Mouse (Mus musculus) kidney, adult 11 months (tissue): ENCODE results near the gene Kbtbd13.
"Not testable (repeated sequence)": the region's sequence is repeated elsewhere in the genome, so short reads cannot be mapped to it uniquely, and the experiment has no call there.

Source experiments
- DNase-seq: peaks from one replicate; pipeline ENCODE4 v3.0.0; 2022

Kbtbd13 gene

DNA sequence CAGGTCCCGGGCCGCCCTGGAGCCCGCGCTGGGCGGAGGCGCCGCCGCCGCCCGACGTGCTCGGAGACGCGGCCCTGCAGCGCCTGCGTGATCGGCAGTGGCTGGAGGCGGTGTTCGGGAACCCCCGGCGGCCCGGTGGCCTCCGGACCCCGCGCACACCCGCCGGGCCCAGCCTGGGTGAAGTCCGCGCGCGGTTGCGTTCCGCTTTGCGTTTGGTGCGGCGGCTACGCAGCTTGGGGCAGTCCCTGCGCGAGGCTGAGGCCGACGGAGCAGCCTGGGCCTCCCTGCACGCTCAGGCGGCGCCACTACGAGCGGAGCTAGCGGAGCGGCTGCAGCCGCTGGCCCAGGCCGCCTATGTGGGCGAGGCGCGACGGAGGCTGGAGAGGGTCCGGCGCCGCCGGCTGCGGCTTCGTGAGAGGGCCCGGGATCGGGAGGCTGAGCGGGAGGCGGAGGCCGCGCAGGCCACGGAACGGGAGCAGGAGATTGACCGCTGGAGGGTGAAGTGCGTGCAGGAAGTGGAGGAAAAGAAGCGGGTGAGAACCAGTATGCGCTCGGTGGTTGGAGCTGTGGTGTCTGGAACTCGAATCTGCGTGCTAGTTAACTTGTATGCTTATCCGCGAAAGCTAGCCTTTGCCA, 44.9 kb downstream of the Kbtbd13 start:
- DNase-seq: peak; percentile 22

DNA sequence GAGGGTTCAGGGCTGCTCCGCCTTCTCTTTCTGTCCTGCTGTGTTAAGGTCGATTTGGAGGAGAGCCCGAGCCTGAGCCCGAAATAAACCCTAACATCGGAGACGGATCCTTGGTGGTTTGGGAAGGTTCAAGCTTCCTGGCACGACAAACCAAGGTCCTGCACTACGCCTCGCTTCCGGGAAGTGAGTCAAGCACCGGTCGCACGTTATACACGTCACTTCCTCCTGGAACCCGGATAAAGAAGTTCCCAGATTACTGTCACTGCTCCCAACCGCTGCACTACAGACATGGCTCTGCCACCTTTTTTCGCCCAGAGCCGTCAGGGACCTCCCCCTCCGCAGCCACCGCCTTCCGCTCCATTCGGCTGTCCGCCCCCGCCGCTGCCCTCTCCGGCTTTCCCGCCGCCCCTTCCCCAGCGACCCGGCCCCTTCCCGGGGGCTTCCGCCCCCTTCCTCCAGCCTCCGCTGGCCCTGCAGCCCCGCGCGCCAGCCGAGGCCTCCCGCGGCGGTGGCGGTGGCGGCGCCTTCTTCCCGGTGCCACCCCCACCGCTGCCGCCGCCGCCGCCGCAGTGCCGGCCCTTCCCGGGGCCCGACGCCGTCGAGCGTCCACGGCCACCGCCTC, 45.5 kb downstream of the Kbtbd13 start, which contains the start of gene Pdcd7:
TSS of gene Pdcd7 (plus strand) at position 251 of the 622 bp plus-strand sequence.
- peak; percentile 95 for DNase-seq

DNA sequence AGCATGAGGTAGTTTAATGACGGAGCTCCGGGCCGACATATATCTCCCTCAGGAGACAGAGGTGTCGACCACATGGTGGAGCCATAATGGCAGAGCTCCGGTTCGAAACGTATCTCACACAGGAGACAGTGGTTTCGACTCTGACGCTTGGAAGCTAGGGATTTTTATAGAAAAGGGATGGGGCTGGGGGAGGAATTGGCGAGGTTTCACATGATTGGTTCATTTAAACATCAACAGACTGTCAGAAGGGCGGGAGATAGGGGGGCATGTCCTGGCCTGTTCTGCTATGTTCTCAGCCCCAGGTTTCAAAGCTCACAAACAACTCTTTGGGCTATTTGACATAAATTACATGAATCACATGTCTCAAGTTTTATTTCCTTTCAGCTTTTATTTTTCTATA, 46.0 kb downstream of the Kbtbd13 start:
- DNase-seq: not testable (repeated sequence)

DNA sequence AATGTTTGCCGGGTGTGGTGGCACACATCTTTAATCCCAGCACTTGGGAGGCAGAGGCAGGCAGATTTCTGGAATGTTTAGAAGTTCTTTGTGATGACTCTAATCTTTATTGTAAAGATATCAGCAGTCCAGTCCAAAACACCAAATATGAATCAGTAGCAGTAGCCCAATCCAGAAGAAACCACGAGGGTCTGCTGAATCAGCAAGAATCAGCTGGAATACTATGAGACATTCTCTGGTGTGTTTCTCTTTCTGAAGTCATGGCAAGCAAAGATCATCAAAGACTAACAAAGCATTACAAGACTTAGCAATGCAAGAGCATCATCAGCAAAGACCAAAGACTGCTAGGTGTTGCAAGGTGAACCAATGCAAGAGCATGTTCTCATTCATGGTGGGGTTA, 51.0 kb downstream of the Kbtbd13 start:
- no peak for DNase-seq

GRCm38 (mm10) chr9:65339146-65339545, 52.3 kb downstream of the Kbtbd13 start:
- DNase-seq: no peak
